Mouse (Mus musculus) megakaryocyte, embryonic 14.5 days (primary cell): Measurements from ENCODE around the gene Kcne3. TPM values are rescaled to one million over a fixed set of nuclear protein-coding genes. Genes with fewer than 3 reads are reported as not detected.

Source experiments
- H3K27me3 ChIP-seq: replicated peaks from 2 replicates; pipeline ENCODE3; 2012; ENCODE audit warnings: inconsistent platforms
- H3K36me3 ChIP-seq: replicated peaks from 2 replicates; pipeline ENCODE3; 2012; ENCODE audit warnings: low read length, inconsistent platforms, mixed read lengths
- H3K4me1 ChIP-seq: 2 replicates; pipeline ENCODE4 v1.6.1; 2012; ENCODE audit warnings: inconsistent platforms
- H3K4me3 ChIP-seq: replicated peaks from 2 replicates; pipeline ENCODE3; 2012; ENCODE audit warnings: moderate library complexity, mild to moderate bottlenecking, inconsistent platforms
- H3K9me3 ChIP-seq: 2 replicates; pipeline ENCODE4 v1.6.1; 2012; ENCODE audit warnings: inconsistent platforms
- FLI1 ChIP-seq: IDR thresholded peaks from 2 replicates; pipeline ENCODE4 v1.6.1; 2012; ENCODE audit warnings: low read length, inconsistent platforms, mixed read lengths
- GATA1 ChIP-seq: IDR thresholded peaks from 3 replicates; pipeline ENCODE4 v1.6.1; 2012; ENCODE audit warnings: mixed read lengths, low read length, inconsistent platforms, borderline replicate concordance
- polyA plus RNA-seq: library from polyadenylated mRNA; stranded (reverse); fragments of >175 nt; gene quantifications from 2 replicates; pipeline ENCODE4 v1.2.3, GENCODE M21; 2012; ENCODE audit warnings: low replicate concordance; ENCODE audit not compliant: insufficient read depth

Kcne3 gene
- polyA plus RNA-seq, 1 experiment: not detected

DNA sequence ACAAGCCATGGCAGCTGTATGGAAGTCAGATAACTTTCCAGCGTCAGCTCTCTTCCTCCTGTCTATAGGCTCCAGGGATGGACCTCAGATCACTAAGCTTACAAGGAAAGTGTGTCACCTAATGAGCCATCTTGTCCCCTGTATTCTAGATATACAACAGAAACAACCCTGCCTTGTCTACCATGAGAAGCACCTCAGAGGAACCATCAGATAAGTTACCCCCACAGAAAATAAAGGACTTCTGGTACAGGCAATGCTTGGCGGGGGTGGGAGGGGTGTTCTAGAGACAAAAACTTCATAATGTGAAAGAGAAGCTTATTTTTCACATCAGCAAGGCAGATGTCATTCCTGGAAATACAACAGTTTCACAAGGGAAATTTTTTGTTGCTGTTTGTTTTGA is 29.8 kb downstream of the Kcne3 start:
- no peak for TF ChIP-seq FLI1
- no peak for TF ChIP-seq GATA1
- H3K9me3 ChIP-seq: no peaks in the 10 kb centered on the region
- H3K4me3 ChIP-seq: no peak overlapping the region
- 0 out of 2 replicates have a peak, but pooled peaks cover 3% of the 10 kb centered on the region for H3K4me1 ChIP-seq
- no peaks in the 10 kb centered on the region for H3K36me3 ChIP-seq
- H3K27me3 ChIP-seq: peaks cover 22% of the 10 kb centered on the region

DNA sequence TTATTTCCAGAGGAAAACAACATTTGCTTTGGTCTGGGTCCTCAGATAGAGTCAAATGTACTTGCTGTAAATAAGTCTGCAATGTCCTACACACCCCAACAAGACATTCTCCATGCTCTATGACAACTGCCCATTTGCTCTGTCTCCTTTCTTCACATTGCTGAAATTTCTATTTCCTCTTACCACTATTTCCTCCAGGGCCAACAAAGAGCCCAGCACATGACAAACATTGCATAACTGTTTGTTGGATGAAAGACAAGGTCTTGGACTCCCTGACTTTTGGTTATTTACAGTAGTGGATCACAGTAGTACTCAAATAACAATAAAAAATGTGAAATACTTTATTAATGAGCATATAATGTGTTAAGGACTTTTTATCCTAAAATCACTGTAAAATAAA is 31.6 kb downstream of the Kcne3 start:
- Histone ChIP-seq H3K27me3 (peaks cover 24% of the 10 kb centered on the region), H3K36me3 (no peaks in the 10 kb centered on the region), H3K4me1 (0 out of 2 replicates have a peak, but pooled peaks cover 3% of the 10 kb centered on the region), H3K4me3 (no peak overlapping the region), H3K9me3 (no peaks in the 10 kb centered on the region)
- TF ChIP-seq FLI1: no peak
- no peak for TF ChIP-seq GATA1

DNA sequence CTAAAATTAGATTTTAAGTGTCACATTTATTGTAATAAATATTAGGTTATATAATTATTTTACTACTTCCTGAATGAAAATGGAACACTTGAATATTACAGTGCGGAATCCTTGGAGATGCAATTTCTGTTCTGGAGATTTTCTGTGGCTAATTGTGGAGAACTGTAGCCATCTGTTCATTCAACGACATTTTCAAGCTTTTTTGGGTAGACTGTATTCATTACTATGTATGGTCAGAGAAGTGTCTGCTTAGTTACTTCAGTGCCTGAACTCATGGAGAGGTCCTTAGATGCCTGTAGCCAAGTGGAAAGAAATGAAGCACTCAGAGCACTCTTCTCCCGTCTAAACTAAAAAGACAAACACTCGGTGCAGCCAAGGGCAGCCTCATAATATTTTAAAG is 38.0 kb downstream of the Kcne3 start:
- Histone ChIP-seq H3K4me3 (no peak overlapping the region), H3K27me3 (peaks cover 27% of the 10 kb centered on the region), H3K36me3 (no peaks in the 10 kb centered on the region), H3K4me1 (peaks cover 12% of the 10 kb centered on the region), H3K9me3 (no peaks in the 10 kb centered on the region)
- TF ChIP-seq GATA1: no peak
- TF ChIP-seq FLI1: no peak

DNA sequence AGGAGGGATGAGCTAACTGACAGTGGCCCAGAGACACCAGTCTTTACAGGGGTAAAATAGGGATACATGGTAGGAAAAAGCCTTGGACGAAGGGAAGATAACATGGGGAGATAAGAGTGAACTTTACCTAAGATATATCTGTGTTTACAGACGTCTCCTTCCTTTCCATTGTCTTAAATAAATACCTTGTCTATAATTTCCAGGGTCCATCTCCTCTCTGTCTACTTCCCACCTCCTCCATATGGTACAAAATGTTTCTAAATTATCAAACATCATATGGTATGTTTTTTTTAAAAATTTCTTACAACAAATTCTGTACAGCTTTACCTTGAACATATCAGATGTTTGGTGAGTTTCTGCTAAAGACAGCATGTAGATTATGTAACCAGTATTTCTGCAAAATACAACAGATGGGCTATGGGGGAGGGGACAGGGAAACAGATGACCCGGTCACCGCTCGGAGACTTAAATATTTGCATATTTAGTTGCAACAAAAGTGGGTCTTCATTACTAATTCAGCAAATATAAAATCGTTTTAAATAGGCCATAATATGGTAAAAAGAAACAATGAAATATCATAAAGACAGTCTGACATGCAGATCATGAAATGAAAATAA is 38.9 kb downstream of the Kcne3 start:
- H3K4me1 ChIP-seq: peaks cover 12% of the 10 kb centered on the region
- TF ChIP-seq FLI1: no peak
- TF ChIP-seq GATA1: no peak
- no peaks in the 10 kb centered on the region for H3K36me3 ChIP-seq
- no peak overlapping the region for H3K4me3 ChIP-seq
- H3K27me3 ChIP-seq: peaks cover 27% of the 10 kb centered on the region
- H3K9me3 ChIP-seq: no peaks in the 10 kb centered on the region

DNA sequence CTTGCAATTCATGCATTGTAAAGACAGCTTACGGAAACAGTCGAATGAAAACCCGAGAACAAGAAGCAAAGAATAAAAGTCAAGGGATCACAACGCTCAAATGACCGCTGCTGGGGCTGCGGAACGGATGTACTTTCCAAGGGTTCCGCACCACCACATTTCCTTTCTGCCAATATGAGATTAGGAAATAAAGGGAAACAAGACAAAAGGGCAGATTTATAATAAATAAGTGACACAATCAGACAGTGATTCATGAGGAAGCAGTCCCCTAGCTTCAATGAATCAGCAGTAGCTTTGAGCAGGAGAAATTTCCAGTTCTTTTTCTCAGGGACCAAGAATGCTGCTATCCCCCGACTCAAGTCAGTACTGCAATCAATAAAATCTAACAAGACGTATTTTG is 39.7 kb downstream of the Kcne3 start:
- H3K36me3 ChIP-seq: no peaks in the 10 kb centered on the region
- no peaks in the 10 kb centered on the region for H3K9me3 ChIP-seq
- H3K4me1 ChIP-seq: peaks cover 12% of the 10 kb centered on the region
- no peak overlapping the region for H3K4me3 ChIP-seq
- no peak for TF ChIP-seq GATA1
- no peak for TF ChIP-seq FLI1
- peaks cover 27% of the 10 kb centered on the region for H3K27me3 ChIP-seq

DNA sequence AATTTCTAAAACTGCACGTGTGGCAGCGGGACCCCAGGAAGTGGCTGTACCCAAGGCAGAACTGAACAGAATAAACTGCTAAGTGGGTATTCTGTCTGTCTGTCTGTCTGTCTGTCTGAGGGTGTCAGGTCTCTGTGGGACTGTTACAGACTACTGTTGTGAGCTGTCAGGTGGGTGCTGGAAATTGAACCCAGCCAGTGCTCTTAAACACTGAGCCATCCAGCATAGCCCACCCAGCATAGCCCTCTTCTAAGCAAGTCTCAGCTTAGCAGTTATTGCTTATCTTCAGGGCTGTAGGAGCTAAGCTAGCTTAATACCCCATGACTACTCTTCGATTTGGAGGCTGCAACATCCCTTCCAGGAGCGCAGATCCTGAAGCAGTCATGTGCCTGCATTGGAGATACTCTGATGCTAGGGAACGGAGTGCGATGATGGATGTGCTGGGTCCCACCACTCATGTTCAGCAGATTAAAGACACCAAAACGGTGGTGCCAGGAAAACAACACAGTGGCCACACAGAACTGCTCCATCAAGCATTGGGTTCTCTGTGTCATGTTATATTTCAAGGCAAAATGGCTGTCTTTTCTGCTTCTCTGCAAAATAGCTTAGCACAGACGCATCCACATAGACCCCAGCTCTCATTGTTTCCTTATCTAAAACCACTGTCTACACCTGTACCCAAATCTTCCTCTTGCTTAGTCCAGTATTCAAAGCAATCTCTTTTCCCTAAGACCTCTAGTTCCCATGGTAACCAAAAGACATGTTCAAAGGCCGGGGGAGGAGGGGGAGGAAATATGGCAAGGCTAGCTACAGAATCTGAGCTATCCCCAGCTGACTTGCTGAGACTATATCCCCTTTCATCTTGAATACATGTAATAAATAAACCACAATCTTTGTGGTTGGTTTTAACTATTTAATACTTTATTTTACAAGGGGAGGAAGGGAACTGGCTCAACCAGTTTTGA is 40.6 kb downstream of the Kcne3 start:
- no peaks in the 10 kb centered on the region for H3K36me3 ChIP-seq
- no peak for TF ChIP-seq GATA1
- no peak for TF ChIP-seq FLI1
- H3K4me3 ChIP-seq: no peak overlapping the region
- peaks cover 12% of the 10 kb centered on the region for H3K4me1 ChIP-seq
- peaks cover 25% of the 10 kb centered on the region for H3K27me3 ChIP-seq
- no peaks in the 10 kb centered on the region for H3K9me3 ChIP-seq

DNA sequence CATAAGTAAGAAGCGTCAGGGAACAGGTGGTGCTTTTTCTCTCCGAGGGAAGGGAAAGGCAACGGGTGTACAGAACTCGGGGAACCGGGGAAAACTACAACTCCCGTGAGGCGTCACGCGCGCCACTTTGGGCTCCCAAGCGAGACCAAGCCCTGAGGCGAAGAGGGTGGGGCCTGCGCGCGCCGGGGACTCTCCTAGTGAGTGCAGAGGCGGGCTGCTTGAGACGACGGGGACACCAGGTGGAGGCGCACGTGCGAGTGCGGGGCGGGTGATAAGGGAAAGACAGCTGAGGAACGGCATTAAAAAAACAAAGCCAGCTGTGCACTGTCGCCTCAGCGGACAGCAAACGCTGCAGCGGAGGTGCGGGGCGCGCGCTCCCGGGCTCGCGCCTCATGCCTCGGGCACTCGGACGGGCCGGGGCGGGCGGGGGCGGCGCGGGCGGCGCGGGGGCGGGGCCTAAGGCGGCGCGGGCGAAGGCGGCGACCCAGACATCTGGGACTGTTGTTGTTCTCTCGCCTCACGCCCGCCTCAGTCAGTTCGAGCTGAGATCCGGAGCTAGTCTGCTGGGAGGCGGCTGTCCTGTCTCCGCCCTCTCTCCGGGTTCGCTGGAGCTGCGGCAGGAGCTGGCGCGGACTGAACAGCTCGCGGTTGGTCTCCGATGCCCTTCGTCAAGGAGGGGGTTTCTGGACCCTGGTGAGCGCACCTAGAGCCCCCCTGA is 51.0 kb downstream of the Kcne3 start, which contains the start of gene Pgm2l1:
Gene Pgm2l1, plus strand, starts transcription at position 237 of the 718 bp plus-strand sequence.
- Histone ChIP-seq H3K9me3 (no peaks in the 10 kb centered on the region), H3K4me1 (peaks cover 36% of the 10 kb centered on the region), H3K27me3 (no peaks in the 10 kb centered on the region), H3K4me3 (peak within 1 kb of the TSS; percentile 100), H3K36me3 (peaks cover 9% of the 10 kb centered on the region)
- TF ChIP-seq FLI1 (no peak), GATA1 (no peak)

DNA sequence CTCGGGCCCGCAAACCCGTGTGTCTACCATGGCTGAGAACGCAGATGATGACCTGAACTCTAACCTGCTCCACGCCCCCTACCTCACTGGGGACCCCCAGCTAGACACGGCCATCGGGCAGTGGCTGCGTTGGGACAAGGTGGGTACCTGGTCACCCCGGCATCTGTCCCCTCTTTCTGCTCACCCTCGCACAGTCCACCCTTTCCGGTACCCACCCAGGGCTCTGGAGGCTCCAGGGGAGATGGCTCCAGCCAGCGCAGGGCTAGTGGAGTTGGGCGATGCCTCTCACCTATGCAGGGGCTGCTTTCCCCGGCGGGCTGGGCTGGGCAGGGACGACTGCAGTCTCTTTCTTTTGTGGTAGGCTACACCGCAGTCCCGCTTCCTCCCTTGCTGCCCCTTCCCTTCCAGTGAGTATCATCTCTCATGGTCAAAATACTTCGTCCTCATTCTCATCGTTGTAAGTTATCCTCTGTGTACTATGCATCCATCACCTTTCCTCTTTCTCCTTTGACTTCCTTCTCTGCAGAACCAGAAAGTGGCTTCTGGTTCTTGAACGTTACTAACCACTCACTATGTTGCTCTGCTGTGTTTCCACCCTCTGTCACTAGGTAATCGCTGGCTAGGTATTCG is 51.7 kb downstream of the Kcne3 start:
- H3K4me3 ChIP-seq: peak overlapping the region; percentile 100
- H3K9me3 ChIP-seq: no peaks in the 10 kb centered on the region
- H3K4me1 ChIP-seq: peaks cover 40% of the 10 kb centered on the region
- peaks cover 9% of the 10 kb centered on the region for H3K36me3 ChIP-seq
- TF ChIP-seq FLI1 (no peak), GATA1 (no peak)
- no peaks in the 10 kb centered on the region for H3K27me3 ChIP-seq

DNA sequence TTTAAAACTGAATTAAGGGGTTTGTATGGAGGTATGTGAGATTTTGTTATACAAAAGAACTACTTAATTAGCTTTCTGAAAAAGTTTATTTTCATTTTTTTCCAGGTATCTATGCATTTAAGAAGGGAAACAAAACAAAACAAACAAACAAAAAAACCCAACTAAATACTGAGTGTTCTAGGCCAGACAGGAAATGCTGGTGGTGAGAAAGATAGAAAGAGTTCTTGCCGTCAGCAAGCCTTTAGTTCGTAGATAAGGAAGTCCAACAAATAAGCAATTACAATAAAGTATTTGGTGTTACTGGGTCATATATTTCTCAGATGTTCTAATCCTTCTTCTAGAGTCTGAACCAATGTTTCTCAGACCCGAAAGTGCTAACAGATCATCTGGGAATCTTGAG is 52.7 kb downstream of the Kcne3 start:
- Histone ChIP-seq H3K36me3 (peaks cover 9% of the 10 kb centered on the region), H3K27me3 (no peaks in the 10 kb centered on the region), H3K9me3 (no peaks in the 10 kb centered on the region), H3K4me3 (peak overlapping the region; percentile 100), H3K4me1 (peaks cover 48% of the 10 kb centered on the region)
- TF ChIP-seq GATA1: no peak
- TF ChIP-seq FLI1: no peak
